In genomic region chr15:59822995-59823681, GRCm38 (mm10) we compare ENCODE assay signal across 8 mouse cellular contexts.
DNase-seq lines count a peak whose midpoint lies in the region; ATAC-seq lines count a peak whose summit lies in the region.

No protein-coding gene starts in this region.

- H3K27me3 ChIP-seq in heart, embryonic 13.5 days (replicated peaks) = no peaks in the 10 kb centered on the region
- H3K27me3 ChIP-seq in forebrain, embryonic 13.5 days = 0 out of 2 replicates have a peak, but pooled peaks cover 3% of the 10 kb centered on the region

- DNase-seq in heart, adult 8-10 months (ENCODE audit: low spot score) = no peak
- DNase-seq in adrenal gland, postnatal 14 days = peak; percentile 41
- DNase-seq in kidney, postnatal 14 days = peak; percentile 31
- DNase-seq in skeletal muscle tissue, adult 2 months (ENCODE audit: low read depth, low spot score) = peak; percentile 38
- no peak for DNase-seq in spleen, postnatal 4 days (ENCODE audit: low spot score in 2 of 2)

- H3K4me2 ChIP-seq in heart, embryonic 13.5 days = no peak overlapping the region
- no peak overlapping the region for H3K4me2 ChIP-seq in forebrain, embryonic 13.5 days

- no peaks in the 10 kb centered on the region for H3K36me3 ChIP-seq in heart, embryonic 13.5 days
- H3K36me3 ChIP-seq in forebrain, embryonic 13.5 days (ENCODE audit: poor library complexity, severe bottlenecking) = no peaks in the 10 kb centered on the region

- peaks cover 39% of the 10 kb centered on the region for H3K4me1 ChIP-seq in heart, embryonic 13.5 days
- H3K4me1 ChIP-seq in forebrain, embryonic 13.5 days = peaks cover 11% of the 10 kb centered on the region

- 51% methylated on average over 3 of the region's 3 CpGs for WGBS in heart, embryonic 13.5 days
- WGBS in forebrain, embryonic 13.5 days = 69% methylated on average over 3 of the region's 3 CpGs

- peak overlapping the region; percentile 80 for H3K27ac ChIP-seq in heart, embryonic 13.5 days (replicated peaks)
- H3K27ac ChIP-seq in forebrain, embryonic 13.5 days = no peak overlapping the region

- peak overlapping the region; percentile 63 for H3K9ac ChIP-seq in heart, embryonic 13.5 days
- H3K9ac ChIP-seq in forebrain, embryonic 13.5 days = no peak overlapping the region

- no peak overlapping the region for H3K4me3 ChIP-seq in heart, embryonic 13.5 days
- H3K4me3 ChIP-seq in forebrain, embryonic 13.5 days = no peak overlapping the region

- ATAC-seq in heart, embryonic 13.5 days (ENCODE audit: extremely low read depth, insufficient number of reproducible peaks, low FRiP score, low TSS enrichment) = no peak
- no peak for ATAC-seq in forebrain, embryonic 13.5 days
- no peak for ATAC-seq in cerebellum, adult (ENCODE audit: insufficient number of reproducible peaks, low FRiP score, low TSS enrichment)

- H3K9me3 ChIP-seq in heart, embryonic 13.5 days = no peaks in the 10 kb centered on the region
- H3K9me3 ChIP-seq in forebrain, embryonic 13.5 days (replicated peaks) = no peaks in the 10 kb centered on the region

Comparison
In these comparisons a context has a peak if more than half of its experiments do, and no peak if none do; other contexts are left out.
1. DNase-seq: peak in adrenal gland, postnatal 14 days (single experiment), kidney, postnatal 14 days (single experiment) and skeletal muscle tissue, adult 2 months (single experiment); none in heart, adult 8-10 months (single experiment) and spleen, postnatal 4 days (0 of 2).